Mouse (Mus musculus) urinary bladder, postnatal 14 days (tissue): Measurements from ENCODE around the gene AC192777.2.
"Not testable (repeated sequence)": the region's sequence is repeated elsewhere in the genome, so short reads cannot be mapped to it uniquely, and the experiment has no call there.

Source experiments
- DNase-seq: peaks from one replicate; pipeline ENCODE4 v3.0.0; 2021; ENCODE audit warnings: low spot score

Gene AC192777.2

GRCm38 (mm10) chr17:40095150-40095549 lies at the start of gene AC192777.2:
AC192777.2 (plus strand) TSS chr17:40095450.
- DNase-seq = not testable (repeated sequence)

GRCm38 (mm10) chr17:40116172-40116571 lies 20.9 kb downstream of the AC192777.2 start:
- not testable (repeated sequence) for DNase-seq

GRCm38 (mm10) chr17:40116877-40117276 lies 21.6 kb downstream of the AC192777.2 start:
- DNase-seq = not testable (repeated sequence)
